Mouse (Mus musculus) lung, embryonic 14.5 days (tissue): Measurements from ENCODE around the gene H2-Q1. TPM values are rescaled to one million over a fixed set of nuclear protein-coding genes. Genes with fewer than 3 reads are reported as not detected.
"Not testable (repeated sequence)": the region's sequence is repeated elsewhere in the genome, so short reads cannot be mapped to it uniquely, and the experiment has no call there.

ENCODE experiments used
- ATAC-seq: fragments of 200-750 bp; cut with Nextera tagmentation; 2 replicates; pipeline ENCODE4 v1.8.0; 2017; ENCODE audit warnings: mild to moderate bottlenecking, moderate TSS enrichment, moderate library complexity; ENCODE audit not compliant: insufficient read depth
- DNase-seq: peaks from one replicate; pipeline ENCODE4 v3.0.0-alpha.2; 2015
- H3K27ac ChIP-seq: fragments of 300-500 bp; sonication (generic); 2 replicates; pipeline ENCODE4 v1.5.1; 2014; ENCODE audit warnings: low read depth, mild to moderate bottlenecking, moderate library complexity
- H3K27me3 ChIP-seq: fragments of 300-500 bp; sonication (generic); 2 replicates; pipeline ENCODE4 v1.6.1; 2014; ENCODE audit warnings: low read length, control low read depth; ENCODE audit not compliant: insufficient read depth
- H3K36me3 ChIP-seq: fragments of 300-500 bp; sonication (generic); 2 replicates; pipeline ENCODE4 v1.6.1; 2014; ENCODE audit warnings: control low read depth; ENCODE audit not compliant: insufficient read depth
- H3K4me1 ChIP-seq: fragments of 300-500 bp; sonication (generic); 2 replicates; pipeline ENCODE4 v1.6.1; 2014; ENCODE audit warnings: antibody characterized with exemption, control low read depth; ENCODE audit not compliant: insufficient read depth
- H3K4me2 ChIP-seq: fragments of 300-500 bp; sonication (generic); 2 replicates; pipeline ENCODE4 v1.6.1; 2014; ENCODE audit warnings: mild to moderate bottlenecking
- H3K4me3 ChIP-seq: fragments of 300-500 bp; sonication (generic); 2 replicates; pipeline ENCODE4 v1.5.1; 2014; ENCODE audit warnings: low read depth, low read length
- H3K9ac ChIP-seq: fragments of 300-500 bp; sonication (generic); 2 replicates; pipeline ENCODE4 v1.6.1; 2014
- H3K9me3 ChIP-seq: fragments of 300-500 bp; sonication (generic); 2 replicates; pipeline ENCODE4 v1.6.1; 2016; ENCODE audit warnings: low read depth, low read length, control low read depth
- CTCF ChIP-seq: IDR thresholded peaks from 2 replicates; pipeline ENCODE4 v1.5.1; 2016; ENCODE audit warnings: antibody characterized with exemption, low read depth
- WGBS: fragments of 180-500 bp; shearing (Covaris S2); extraction: QIAGEN DNeasy Blood & Tissue Kit; methylation state at CpG from one replicate; pipeline ENCODE4 v1.1.7; 2014; 5-methylcytosine and 5-hydroxymethylcytosine counted together
- polyA plus RNA-seq: library from polyadenylated mRNA; unstranded; fragments of >200 nt; fragmentation: Nextera tagmentation; extraction: Ambion mirVana; gene quantifications from 2 replicates; pipeline ENCODE4 v1.2.1, GENCODE M21; 2014

The H2-Q1 gene
- polyA plus RNA-seq, 1 experiment from 2014 or later = 1.1 TPM

DNA sequence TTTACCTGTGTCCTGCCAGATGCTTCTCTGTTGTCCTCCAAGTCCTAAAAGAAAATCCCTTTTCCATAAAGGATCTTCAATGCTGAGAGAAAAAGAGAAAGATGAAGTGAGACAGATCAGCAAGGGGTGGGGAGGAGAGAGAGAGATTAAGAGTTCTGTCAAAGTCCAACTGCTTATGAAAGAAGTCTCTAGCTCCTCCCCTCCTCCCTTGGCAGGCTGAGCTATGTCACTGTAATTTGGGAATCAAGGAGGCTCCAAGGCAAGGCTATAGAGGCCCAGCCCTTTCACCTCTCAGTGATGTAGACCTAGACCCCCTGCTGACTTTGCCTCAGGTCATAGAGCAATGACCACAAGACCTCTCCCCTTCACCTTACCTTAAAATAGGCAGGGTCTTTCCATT is 34.8 kb upstream of the H2-Q1 start:
- no peak for DNase-seq
- Histone ChIP-seq H3K9ac (no peak overlapping the region), H3K27me3 (no peaks in the 10 kb centered on the region), H3K27ac (no peak overlapping the region), H3K9me3 (no peaks in the 10 kb centered on the region), H3K4me1 (no peaks in the 10 kb centered on the region), H3K4me3 (no peak overlapping the region), H3K36me3 (no peaks in the 10 kb centered on the region), H3K4me2 (no peak overlapping the region)
- no peak for TF ChIP-seq CTCF
- no peak for ATAC-seq

DNA sequence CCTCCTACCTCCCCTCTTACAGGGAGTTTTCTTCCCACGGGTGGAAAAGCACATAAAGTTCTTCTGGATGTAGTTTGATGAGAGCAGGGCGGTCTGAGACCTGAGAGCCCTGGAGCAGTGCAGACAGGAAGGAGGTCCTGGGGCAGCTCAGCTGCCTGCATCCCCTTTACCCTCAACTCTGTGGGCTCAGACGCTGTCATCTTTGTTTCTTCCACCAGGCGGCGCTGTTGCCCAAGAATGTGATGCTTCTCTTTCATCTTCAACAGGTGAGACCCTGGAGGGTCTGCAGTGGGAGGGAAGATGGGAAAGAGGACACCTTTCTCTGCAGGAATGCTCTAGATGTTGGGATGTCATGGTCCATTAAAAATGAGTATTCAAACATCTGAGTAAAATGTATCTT is 24.4 kb upstream of the H2-Q1 start:
- H3K9ac ChIP-seq, H3K4me3 ChIP-seq, H3K36me3 ChIP-seq, ATAC-seq, H3K27me3 ChIP-seq, H3K4me2 ChIP-seq, H3K27ac ChIP-seq, H3K9me3 ChIP-seq, H3K4me1 ChIP-seq: not testable (repeated sequence)
- DNase-seq = peak; percentile 58
- 4% methylated on average over 5 of the region's 5 CpGs for WGBS
- peak; percentile 82 for TF ChIP-seq CTCF

DNA sequence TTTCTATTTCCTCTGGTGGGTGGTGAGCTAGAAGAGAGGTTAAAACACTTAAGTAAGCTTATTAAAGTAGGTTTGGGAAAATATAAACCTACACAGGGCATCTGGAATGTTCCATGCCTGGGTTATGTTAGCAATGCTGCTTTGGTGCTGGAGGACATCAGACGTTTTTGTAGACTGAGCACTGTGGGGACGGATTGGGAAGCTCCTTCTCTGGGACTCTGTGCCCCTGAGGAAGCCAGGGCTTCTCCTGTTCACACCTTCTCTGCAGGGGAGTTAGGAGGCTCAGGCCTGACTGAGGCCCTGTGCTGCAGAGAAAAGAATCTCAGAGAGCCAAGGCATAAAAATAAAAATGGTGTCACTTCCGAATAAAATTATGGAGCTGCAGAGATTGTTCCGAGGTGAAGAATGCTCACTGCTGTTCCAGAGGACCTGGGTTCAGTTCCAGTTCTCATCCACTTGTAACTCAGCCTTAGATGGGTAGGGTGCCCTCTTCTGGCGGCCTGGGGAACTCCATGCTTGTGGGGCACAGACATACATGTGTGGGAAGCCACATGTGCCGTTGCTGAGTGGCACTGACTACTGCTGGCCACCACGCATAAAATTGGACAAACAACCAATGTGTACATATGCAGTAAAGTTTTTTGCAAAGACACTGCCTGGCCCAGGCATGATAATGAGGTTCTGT is 19.8 kb upstream of the H2-Q1 start:
- H3K4me1 ChIP-seq, H3K4me2 ChIP-seq, H3K9ac ChIP-seq, H3K36me3 ChIP-seq, DNase-seq, H3K27me3 ChIP-seq, H3K27ac ChIP-seq, ATAC-seq, H3K4me3 ChIP-seq, H3K9me3 ChIP-seq: not testable (repeated sequence)
- WGBS = 76% methylated on average over 7 of the region's 7 CpGs
- peak; percentile 14; the same call in 1 of the 2 replicates for TF ChIP-seq CTCF

DNA sequence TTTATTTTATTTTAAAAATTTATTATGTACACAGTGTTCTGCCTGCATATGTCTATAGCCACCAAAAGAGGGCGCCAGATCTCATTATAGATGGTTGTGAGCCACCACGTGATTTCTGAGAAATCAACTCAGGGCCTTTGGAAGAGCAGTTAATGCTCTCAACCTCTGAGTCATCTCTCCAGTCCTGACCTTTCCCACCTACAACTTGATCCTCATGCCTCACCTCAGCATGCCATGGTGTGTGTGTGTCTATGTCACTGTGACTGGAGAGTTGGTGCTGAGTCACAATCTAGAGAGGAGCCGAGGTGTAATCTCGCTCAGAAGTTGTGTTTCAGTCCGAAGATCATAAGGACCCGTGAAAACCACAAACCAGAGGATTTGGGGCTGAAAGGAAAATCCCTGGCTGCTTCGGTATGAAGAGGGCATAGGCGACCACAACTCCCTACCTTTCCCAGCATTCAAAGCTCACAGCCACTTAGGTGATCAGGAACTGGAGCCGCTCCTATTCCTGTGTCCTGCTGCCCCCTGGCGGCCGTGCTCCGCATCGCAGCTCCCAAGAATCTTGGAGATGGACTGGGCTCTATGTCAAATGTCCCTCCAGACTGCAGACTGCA is 18.5 kb upstream of the H2-Q1 start:
- peak; percentile 92 for TF ChIP-seq CTCF
- Histone ChIP-seq H3K36me3 (no peaks in the 10 kb centered on the region), H3K9me3 (no peaks in the 10 kb centered on the region), H3K27me3 (no peaks in the 10 kb centered on the region), H3K4me3 (no peak overlapping the region), H3K27ac (no peak overlapping the region), H3K4me2 (no peak overlapping the region), H3K4me1 (no peaks in the 10 kb centered on the region), H3K9ac (no peak overlapping the region)
- 24% methylated on average over 13 of the region's 13 CpGs for WGBS
- ATAC-seq (no peak), DNase-seq (peak; percentile 80)

DNA sequence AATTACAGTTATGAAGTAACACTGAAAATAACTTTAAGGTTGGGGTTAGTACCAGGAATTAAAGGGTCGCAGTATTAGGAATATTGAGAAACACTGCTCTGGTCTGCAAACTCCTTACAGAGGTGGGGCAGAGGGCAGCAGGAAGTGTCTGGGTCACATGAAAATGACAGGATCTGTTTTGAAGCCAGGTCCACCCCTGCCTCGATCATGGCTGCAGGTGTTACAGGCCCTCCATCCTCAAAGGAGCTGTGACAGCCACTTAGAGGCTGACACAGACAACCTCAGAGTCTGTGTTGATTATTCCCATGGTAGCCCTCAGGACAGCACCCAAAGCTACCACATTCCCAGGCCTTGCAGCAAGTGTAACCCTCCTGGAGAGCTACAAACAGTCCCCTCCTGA is 16.9 kb upstream of the H2-Q1 start:
- Histone ChIP-seq H3K4me1 (no peaks in the 10 kb centered on the region), H3K4me2 (no peak overlapping the region), H3K27ac (no peak overlapping the region), H3K36me3 (no peaks in the 10 kb centered on the region), H3K27me3 (no peaks in the 10 kb centered on the region), H3K4me3 (no peak overlapping the region), H3K9me3 (no peaks in the 10 kb centered on the region), H3K9ac (no peak overlapping the region)
- DNase-seq = no peak
- ATAC-seq = no peak
- WGBS = 54% methylated on average over 2 of the region's 2 CpGs
- TF ChIP-seq CTCF = no peak

DNA sequence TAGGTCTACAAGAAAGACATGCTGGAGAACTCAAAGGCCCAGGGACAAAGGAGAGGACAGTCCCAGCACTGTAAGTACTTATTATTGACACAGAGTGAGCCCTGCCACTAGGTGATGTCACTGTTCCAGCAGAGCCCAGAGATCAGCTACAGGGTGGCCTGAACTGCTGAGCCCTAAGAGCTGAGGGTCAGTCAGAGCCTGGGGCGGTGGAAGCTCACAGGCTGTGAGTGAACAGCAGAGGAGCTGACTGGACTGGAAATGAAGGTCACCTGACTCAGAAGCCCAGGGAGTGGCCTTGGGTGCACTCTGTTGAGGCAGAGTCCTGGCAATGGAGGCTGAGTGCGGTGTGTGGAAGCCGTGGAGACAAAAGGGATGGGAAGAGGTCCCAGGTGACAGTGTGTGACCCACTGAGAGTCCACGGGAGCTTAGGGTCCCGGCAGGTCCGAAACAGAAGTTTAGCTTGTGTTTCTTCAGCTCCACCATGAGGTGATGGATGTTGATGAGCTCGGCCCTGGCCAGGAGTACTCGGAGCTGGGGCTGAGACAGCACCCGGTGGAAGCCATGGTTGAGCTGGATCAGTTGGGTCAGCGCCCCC is 16.4 kb upstream of the H2-Q1 start:
- no peak for DNase-seq
- H3K27me3 ChIP-seq = no peaks in the 10 kb centered on the region
- H3K36me3 ChIP-seq = no peaks in the 10 kb centered on the region
- 78% methylated on average over 10 of the region's 10 CpGs for WGBS
- H3K4me1 ChIP-seq = no peaks in the 10 kb centered on the region
- H3K9me3 ChIP-seq = no peaks in the 10 kb centered on the region
- TF ChIP-seq CTCF = no peak
- H3K27ac ChIP-seq = no peak overlapping the region
- no peak overlapping the region for H3K9ac ChIP-seq
- no peak overlapping the region for H3K4me3 ChIP-seq
- H3K4me2 ChIP-seq = no peak overlapping the region
- no peak for ATAC-seq

DNA sequence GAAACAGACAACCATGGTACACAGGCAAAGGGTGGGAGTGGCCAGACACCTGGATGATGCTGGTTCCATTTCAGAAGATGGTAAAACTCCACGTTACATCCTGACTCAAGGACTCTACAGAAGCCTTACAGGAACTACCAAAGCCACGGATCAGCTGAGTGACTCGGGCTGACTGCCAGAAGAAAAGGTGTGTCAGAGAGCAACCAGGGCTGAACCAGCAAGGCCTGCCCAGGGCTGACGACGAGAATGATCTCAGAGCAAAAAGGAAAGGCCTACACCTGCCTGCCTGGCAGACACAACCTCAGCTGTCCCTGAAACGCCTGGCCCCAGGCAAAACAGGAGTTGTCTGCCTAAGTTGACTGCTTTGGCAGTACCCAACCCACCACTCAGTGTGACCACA is 15.7 kb upstream of the H2-Q1 start:
- H3K9ac ChIP-seq = no peak overlapping the region
- H3K36me3 ChIP-seq = no peaks in the 10 kb centered on the region
- no peak for TF ChIP-seq CTCF
- ATAC-seq (no peak), DNase-seq (no peak)
- no peak overlapping the region for H3K27ac ChIP-seq
- H3K27me3 ChIP-seq = no peaks in the 10 kb centered on the region
- no peaks in the 10 kb centered on the region for H3K9me3 ChIP-seq
- 59% methylated on average over 6 of the region's 6 CpGs for WGBS
- H3K4me1 ChIP-seq = no peaks in the 10 kb centered on the region
- no peak overlapping the region for H3K4me2 ChIP-seq
- H3K4me3 ChIP-seq = no peak overlapping the region

DNA sequence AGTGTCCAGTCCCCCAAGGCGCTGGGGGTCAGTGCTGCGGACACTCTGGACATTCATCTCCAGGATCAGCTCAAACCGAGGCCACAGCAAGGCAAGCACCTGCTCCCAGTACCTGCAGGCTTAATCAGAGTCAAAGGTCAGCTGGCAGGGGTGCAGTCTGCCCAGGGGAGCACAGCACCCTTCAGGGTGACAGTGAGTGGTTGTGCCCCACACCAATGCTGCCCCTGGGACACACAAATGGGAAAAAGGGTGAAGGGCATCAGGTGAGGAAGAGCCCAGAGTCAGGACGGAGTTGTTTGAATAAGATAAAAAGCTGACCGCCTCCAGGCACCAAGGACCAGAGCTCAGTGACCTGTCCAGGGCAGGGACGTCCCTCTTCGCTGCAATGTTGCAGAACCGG is 15.3 kb upstream of the H2-Q1 start:
- H3K27ac ChIP-seq, H3K27me3 ChIP-seq, H3K4me1 ChIP-seq, ATAC-seq, H3K4me2 ChIP-seq, H3K9ac ChIP-seq, H3K4me3 ChIP-seq, H3K9me3 ChIP-seq, DNase-seq, H3K36me3 ChIP-seq: not testable (repeated sequence)
- 61% methylated on average over 8 of the region's 8 CpGs for WGBS
